Mouse (Mus musculus) MEL (cell line): ENCODE results near the gene Doc2b. TPM values are rescaled to one million over a fixed set of nuclear protein-coding genes. Genes with fewer than 3 reads are reported as not detected.

Experiments
- DNase-seq: peaks from one replicate; pipeline ENCODE4 v3.0.0; 2011; ENCODE audit warnings: low read depth, low spot score
- H3K27ac ChIP-seq: 2 replicates; pipeline ENCODE4 v1.5.1; 2012; ENCODE audit warnings: low read depth, mild to moderate bottlenecking, control low read depth, low read length, moderate library complexity; ENCODE audit not compliant: control insufficient read depth
- H3K27me3 ChIP-seq, 2 experiments: fragments of 150-350 bp in 1 of 2; sonication (generic) in 1 of 2; 2 replicates each; pipeline ENCODE4 v1.6.1; 2012; ENCODE audit warnings: low read length in 2 of 2, mild to moderate bottlenecking in 2 of 2, improper control_type of control experiment in 1 of 2, moderate library complexity in 1 of 2; ENCODE audit not compliant: insufficient read depth in 2 of 2, control insufficient read depth in 1 of 2
- H3K36me3 ChIP-seq, 2 experiments: 2 replicates each; pipeline ENCODE4 v1.6.1; 2012 to 2014; ENCODE audit warnings: low read length in 2 of 2, improper control_type of control experiment in 1 of 2, inconsistent platforms in 1 of 2, mild to moderate bottlenecking in 1 of 2; ENCODE audit not compliant: insufficient read depth in 2 of 2, control insufficient read depth in 1 of 2
- H3K4me1 ChIP-seq, 2 experiments: fragments of 150-350 bp in 1 of 2; sonication (generic) in 1 of 2; 2 replicates each; pipeline ENCODE4 v1.6.1; 2012; ENCODE audit warnings: low read length in 2 of 2, improper control_type of control experiment in 1 of 2, mild to moderate bottlenecking in 1 of 2; ENCODE audit not compliant: insufficient read depth in 2 of 2, control insufficient read depth in 1 of 2
- H3K4me3 ChIP-seq, 2 experiments: fragments of 150-350 bp in 1 of 2; sonication (generic) in 1 of 2; 2 replicates each; pipeline ENCODE4 v1.5.1; 2012; ENCODE audit warnings: low read depth in 2 of 2, low read length in 2 of 2, mild to moderate bottlenecking in 2 of 2, moderate library complexity in 2 of 2, control low read depth in 1 of 2, improper control_type of control experiment in 1 of 2; ENCODE audit not compliant: control insufficient read depth in 1 of 2, insufficient read depth in 1 of 2
- H3K79me2 ChIP-seq: 2 replicates; pipeline ENCODE4 v1.6.1; 2012; ENCODE audit warnings: mild to moderate bottlenecking, low read length, moderate library complexity; ENCODE audit not compliant: control insufficient read depth, poor library complexity, insufficient read depth
- H3K9ac ChIP-seq: 2 replicates; pipeline ENCODE4 v1.6.1; 2012; ENCODE audit warnings: low read depth, mild to moderate bottlenecking, control low read depth, low read length, moderate library complexity; ENCODE audit not compliant: control insufficient read depth, poor library complexity, severe bottlenecking
- H3K9me3 ChIP-seq: fragments of 150-350 bp; sonication (generic); replicated peaks from 2 replicates; pipeline ENCODE4 v1.6.1; 2012; ENCODE audit warnings: mild to moderate bottlenecking, low read length, improper control_type of control experiment, moderate library complexity; ENCODE audit not compliant: insufficient read depth
- BHLHE40 ChIP-seq: IDR thresholded peaks from 2 replicates; pipeline ENCODE4 v1.6.1; 2012; ENCODE audit warnings: low read depth, mild to moderate bottlenecking, inconsistent platforms, low read length, improper control_type of control experiment, borderline replicate concordance
- E2F4 ChIP-seq: IDR thresholded peaks from 2 replicates; pipeline ENCODE4 v1.6.1; 2011; ENCODE audit warnings: low read depth, low read length, improper control_type of control experiment, borderline replicate concordance
- JUND ChIP-seq: IDR thresholded peaks from 2 replicates; pipeline ENCODE4 v1.6.1; 2011; ENCODE audit warnings: low read depth, mild to moderate bottlenecking, improper control_type of control experiment, low read length
- KAT2A ChIP-seq: conservative IDR thresholded peaks from 2 replicates; pipeline ENCODE4 v1.6.1; 2012; ENCODE audit warnings: low read depth, low read length, improper control_type of control experiment, inconsistent platforms
- MAZ ChIP-seq: IDR thresholded peaks from 2 replicates; pipeline ENCODE4 v1.6.1; 2012; ENCODE audit warnings: low read depth, mild to moderate bottlenecking, inconsistent platforms, low read length, improper control_type of control experiment
- MXI1 ChIP-seq: IDR thresholded peaks from 2 replicates; pipeline ENCODE4 v1.6.1; 2011; ENCODE audit warnings: mild to moderate bottlenecking, low read depth, low read length, improper control_type of control experiment
- POLR2AphosphoS2 ChIP-seq: IDR thresholded peaks from 2 replicates; pipeline ENCODE4 v1.6.1; 2011; ENCODE audit warnings: low read length, improper control_type of control experiment
- POLR2AphosphoS5 ChIP-seq: IDR thresholded peaks from 2 replicates; pipeline ENCODE4 v1.6.1; 2012; ENCODE audit warnings: low read depth, borderline replicate concordance, mild to moderate bottlenecking, inconsistent platforms, low read length, moderate library complexity, mixed read lengths
- TBP ChIP-seq: IDR thresholded peaks from 2 replicates; pipeline ENCODE4 v1.8.0; 2011; ENCODE audit warnings: low read depth, low read length, improper control_type of control experiment
- USF1 ChIP-seq: IDR thresholded peaks from 2 replicates; pipeline ENCODE4 v1.6.1; 2014; ENCODE audit warnings: low read depth, mild to moderate bottlenecking, inconsistent platforms, low read length, improper control_type of control experiment, moderate library complexity
- ZNF384 ChIP-seq: IDR thresholded peaks from 2 replicates; pipeline ENCODE4 v1.6.1; 2012; ENCODE audit warnings: low read depth, mild to moderate bottlenecking, inconsistent platforms, low read length, improper control_type of control experiment
- polyA plus RNA-seq, 2 experiments: library from polyadenylated mRNA; stranded (reverse) in 1 of 2; unstranded in 1 of 2; fragments of >175 nt in 1 of 2; fragments of >200 nt in 1 of 2; gene quantifications; 2 replicates each; pipeline versions ENCODE4 v1.2.1 to v1.2.4; 2012; ENCODE audit warnings: low replicate concordance in 2 of 2, low read depth in 1 of 2; ENCODE audit not compliant: insufficient read length in 2 of 2, insufficient read depth in 1 of 2, missing spikeins in 1 of 2
- total RNA-seq: library from RNA; depleted of rRNA; stranded (reverse); fragments of 300-350 nt; gene quantifications from 2 replicates; pipeline ENCODE4 v1.2.3, GENCODE M21; 2012

The Doc2b gene
- total and polyA plus RNA-seq, 3 experiments = not detected

DNA sequence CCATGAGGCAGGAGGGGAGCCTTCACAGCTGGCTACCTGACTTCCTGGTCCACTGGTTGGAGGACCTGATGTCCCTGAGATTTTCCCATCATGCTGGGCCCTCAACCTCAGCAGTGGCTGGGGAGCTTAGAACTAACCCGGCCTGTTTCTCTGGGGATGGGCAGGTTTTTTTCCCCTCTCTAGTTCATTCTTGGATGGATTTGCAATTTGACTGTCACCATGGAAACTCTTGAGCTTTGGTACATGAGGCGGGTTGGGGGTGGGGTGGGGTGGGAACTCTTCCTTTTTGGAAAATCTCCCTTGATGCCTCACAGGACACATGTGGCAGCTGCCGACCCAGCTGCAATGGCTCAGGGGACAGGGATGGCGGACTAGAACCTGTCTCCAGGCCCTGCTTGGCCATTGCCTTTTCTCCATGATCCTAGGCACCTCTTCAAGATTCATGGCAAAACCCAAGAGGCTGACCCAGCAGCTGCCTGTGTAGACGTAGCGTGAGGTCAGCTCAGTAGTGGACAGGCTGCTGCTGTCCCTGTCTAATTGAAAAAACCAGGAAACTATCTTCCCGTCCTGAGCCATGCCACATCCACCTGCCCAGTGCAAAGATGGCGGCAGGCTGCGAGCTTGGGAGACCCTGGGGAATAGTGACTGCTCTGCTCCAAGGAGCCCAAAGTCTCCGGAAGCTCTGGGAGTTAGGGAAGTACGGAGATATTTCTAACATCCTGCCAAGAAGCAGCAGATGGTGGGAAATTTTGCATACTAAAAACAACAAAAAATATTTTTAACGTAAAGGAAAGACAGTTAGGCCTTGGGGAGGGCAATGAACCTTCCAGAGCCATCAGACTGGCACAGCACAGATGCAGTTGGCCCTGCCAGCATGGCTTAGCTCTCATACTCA, 43.9 kb upstream of the Doc2b start:
- Histone ChIP-seq H3K9me3 (no peaks in the 10 kb centered on the region), H3K4me1 (peaks cover 0 to 15% of the 10 kb centered on the region in 2 experiments; a peak in 2 of 4 replicates), H3K4me3 (no peak overlapping the region), H3K27ac (no peak overlapping the region), H3K79me2 (no peaks in the 10 kb centered on the region)
- TF ChIP-seq MAZ (no peak), BHLHE40 (no peak), E2F4 (no peak), ZNF384 (no peak)
- TF ChIP-seq, all 39 proteins: peak for 0
- Histone ChIP-seq H3K36me3 (peaks cover 0 to 11% of the 10 kb centered on the region in 2 experiments; a peak in 2 of 4 replicates), H3K27me3 (no peaks in the 10 kb centered on the region), H3K9ac (no peak overlapping the region)
- no peak for DNase-seq

GRCm38 (mm10) chr11:75838861-75839426, 43.1 kb upstream of the Doc2b start:
- TF ChIP-seq JUND = no peak
- Histone ChIP-seq H3K4me3 (no peak overlapping the region), H3K27ac (no peak overlapping the region), H3K4me1 (peaks cover 0 to 15% of the 10 kb centered on the region in 2 experiments; a peak in 2 of 4 replicates), H3K27me3 (no peaks in the 10 kb centered on the region), H3K36me3 (peaks cover 0 to 11% of the 10 kb centered on the region in 2 experiments; a peak in 2 of 4 replicates), H3K9ac (no peak overlapping the region), H3K79me2 (no peaks in the 10 kb centered on the region), H3K9me3 (no peaks in the 10 kb centered on the region)
- no peak for DNase-seq

DNA sequence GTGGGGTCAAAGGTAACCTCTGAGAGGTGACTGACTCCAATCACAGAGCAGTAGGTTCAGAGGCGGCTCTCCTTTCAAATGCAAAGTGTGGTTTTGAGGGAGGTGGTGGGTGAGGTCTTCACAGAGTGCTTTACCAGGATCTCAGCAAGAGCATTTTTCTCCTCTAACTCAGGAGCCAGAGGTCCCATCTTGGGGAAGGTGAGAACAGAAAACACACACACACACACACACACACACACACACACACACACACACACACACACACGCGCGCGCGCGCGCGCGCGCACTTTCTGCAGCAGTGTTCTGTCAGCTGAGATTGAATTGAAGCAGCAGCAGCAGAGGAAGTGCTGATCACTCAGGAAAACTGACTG, 40.4 kb upstream of the Doc2b start:
- Histone ChIP-seq H3K27ac (no peak overlapping the region), H3K9ac (no peak overlapping the region), H3K79me2 (no peaks in the 10 kb centered on the region), H3K36me3 (peaks cover 0 to 11% of the 10 kb centered on the region in 2 experiments; a peak in 2 of 4 replicates), H3K9me3 (no peaks in the 10 kb centered on the region), H3K4me3 (no peak overlapping the region), H3K27me3 (no peaks in the 10 kb centered on the region), H3K4me1 (peaks cover 0 to 15% of the 10 kb centered on the region in 2 experiments; a peak in 2 of 4 replicates)
- TF ChIP-seq MXI1 = no peak
- no peak for TF ChIP-seq POLR2AphosphoS5
- TF ChIP-seq TBP = no peak
- TF ChIP-seq KAT2A = no peak
- no peak for TF ChIP-seq E2F4
- TF ChIP-seq USF1 = no peak
- no peak for TF ChIP-seq POLR2AphosphoS2
- no peak for TF ChIP-seq BHLHE40
- no peak for DNase-seq
